Mouse (Mus musculus) embryo, embryonic 11.5 days (tissue): ENCODE results near the gene Cad.

Experiments
- DNase-seq: peaks from one replicate; pipeline ENCODE4 v3.0.0-alpha.2; 2012; ENCODE audit warnings: low read depth, low spot score

Gene Cad

GRCm38 (mm10) chr5:31108000-31108490, 53.5 kb downstream of the Cad start, which contains the start of gene Slc30a3:
Gene Slc30a3 (minus strand): TSS chr5:31108237.
- DNase-seq, result no peak

GRCm38 (mm10) chr5:31110781-31111180, 56.2 kb downstream of the Cad start:
- DNase-seq, result no peak

- DNase-seq, result no peak
These were observed 61.8 kb downstream of the Cad start, which contains the start of gene Trim54 for GRCm38 (mm10) chr5:31116354-31116753. Gene Trim54 (plus strand): TSS chr5:31116712.

- DNase-seq, result no peak
These were observed 62.3 kb downstream of the Cad start for GRCm38 (mm10) chr5:31116912-31117311.

GRCm38 (mm10) chr5:31121111-31121510, 66.5 kb downstream of the Cad start:
- DNase-seq, result no peak

- DNase-seq, result no peak
These were observed 68.9 kb downstream of the Cad start for GRCm38 (mm10) chr5:31123481-31123880.

GRCm38 (mm10) chr5:31126050-31126449, 71.5 kb downstream of the Cad start:
- DNase-seq, result no peak
